Mouse (Mus musculus) MEL (cell line): ENCODE measurements around the gene Il27. TPM values are rescaled to one million over a fixed set of nuclear protein-coding genes. Genes with fewer than 3 reads are reported as not detected.
A peak's percentile ranks its signal among the peaks of the same experiment; 100 is the strongest.

Source experiments
- DNase-seq: peaks from one replicate; pipeline ENCODE4 v3.0.0; 2011; ENCODE audit warnings: low read depth, low spot score
- H3K27ac ChIP-seq: 2 replicates; pipeline ENCODE4 v1.5.1; 2012; ENCODE audit warnings: low read depth, mild to moderate bottlenecking, control low read depth, low read length, moderate library complexity; ENCODE audit not compliant: control insufficient read depth
- H3K27me3 ChIP-seq, 2 experiments: fragments of 150-350 bp in 1 of 2; sonication (generic) in 1 of 2; 2 replicates each; pipeline ENCODE4 v1.6.1; 2012; ENCODE audit warnings: low read length in 2 of 2, mild to moderate bottlenecking in 2 of 2, improper control_type of control experiment in 1 of 2, moderate library complexity in 1 of 2; ENCODE audit not compliant: insufficient read depth in 2 of 2, control insufficient read depth in 1 of 2
- H3K36me3 ChIP-seq, 2 experiments: 2 replicates each; pipeline ENCODE4 v1.6.1; 2012 to 2014; ENCODE audit warnings: low read length in 2 of 2, improper control_type of control experiment in 1 of 2, inconsistent platforms in 1 of 2, mild to moderate bottlenecking in 1 of 2; ENCODE audit not compliant: insufficient read depth in 2 of 2, control insufficient read depth in 1 of 2
- H3K4me1 ChIP-seq, 2 experiments: fragments of 150-350 bp in 1 of 2; sonication (generic) in 1 of 2; 2 replicates each; pipeline ENCODE4 v1.6.1; 2012; ENCODE audit warnings: low read length in 2 of 2, improper control_type of control experiment in 1 of 2, mild to moderate bottlenecking in 1 of 2; ENCODE audit not compliant: insufficient read depth in 2 of 2, control insufficient read depth in 1 of 2
- H3K4me3 ChIP-seq, 2 experiments: fragments of 150-350 bp in 1 of 2; sonication (generic) in 1 of 2; 2 replicates each; pipeline ENCODE4 v1.5.1; 2012; ENCODE audit warnings: low read depth in 2 of 2, low read length in 2 of 2, mild to moderate bottlenecking in 2 of 2, moderate library complexity in 2 of 2, control low read depth in 1 of 2, improper control_type of control experiment in 1 of 2; ENCODE audit not compliant: control insufficient read depth in 1 of 2, insufficient read depth in 1 of 2
- H3K79me2 ChIP-seq: 2 replicates; pipeline ENCODE4 v1.6.1; 2012; ENCODE audit warnings: mild to moderate bottlenecking, low read length, moderate library complexity; ENCODE audit not compliant: control insufficient read depth, poor library complexity, insufficient read depth
- H3K9ac ChIP-seq: 2 replicates; pipeline ENCODE4 v1.6.1; 2012; ENCODE audit warnings: low read depth, mild to moderate bottlenecking, control low read depth, low read length, moderate library complexity; ENCODE audit not compliant: control insufficient read depth, poor library complexity, severe bottlenecking
- H3K9me3 ChIP-seq: fragments of 150-350 bp; sonication (generic); replicated peaks from 2 replicates; pipeline ENCODE4 v1.6.1; 2012; ENCODE audit warnings: mild to moderate bottlenecking, low read length, improper control_type of control experiment, moderate library complexity; ENCODE audit not compliant: insufficient read depth
- BHLHE40 ChIP-seq: IDR thresholded peaks from 2 replicates; pipeline ENCODE4 v1.6.1; 2012; ENCODE audit warnings: low read depth, mild to moderate bottlenecking, inconsistent platforms, low read length, improper control_type of control experiment, borderline replicate concordance
- CHD1 ChIP-seq: IDR thresholded peaks from 2 replicates; pipeline ENCODE4 v1.6.1; 2012; ENCODE audit warnings: low read depth, mild to moderate bottlenecking, inconsistent platforms, low read length, improper control_type of control experiment
- CHD2 ChIP-seq: IDR thresholded peaks from 2 replicates; pipeline ENCODE4 v1.6.1; 2011; ENCODE audit warnings: low read length, improper control_type of control experiment
- CTCF ChIP-seq, 3 experiments: IDR thresholded peaks in 2 of 3; conservative IDR thresholded peaks in 1 of 3; 2 replicates each; pipeline ENCODE4 v1.5.1; 2011 to 2012; ENCODE audit warnings: low read length in 3 of 3, low read depth in 2 of 3, mild to moderate bottlenecking in 2 of 3, improper control_type of control experiment in 1 of 3, inconsistent platforms in 1 of 3, mixed read lengths in 1 of 3, moderate library complexity in 1 of 3; ENCODE audit not compliant: control insufficient read depth in 1 of 3, insufficient read depth in 1 of 3, poor library complexity in 1 of 3, severe bottlenecking in 1 of 3
- E2F4 ChIP-seq: IDR thresholded peaks from 2 replicates; pipeline ENCODE4 v1.6.1; 2011; ENCODE audit warnings: low read depth, low read length, improper control_type of control experiment, borderline replicate concordance
- ELF1 ChIP-seq: IDR thresholded peaks from 2 replicates; pipeline ENCODE4 v1.6.1; 2014; ENCODE audit warnings: low read depth, mild to moderate bottlenecking, inconsistent platforms, low read length, improper control_type of control experiment, moderate library complexity
- EP300 ChIP-seq, 2 experiments: IDR thresholded peaks; 2 replicates each; pipeline ENCODE4 v1.6.1; 2011; ENCODE audit warnings: improper control_type of control experiment in 2 of 2, low read length in 2 of 2, low read depth in 1 of 2, mild to moderate bottlenecking in 1 of 2
- ETS1 ChIP-seq: IDR thresholded peaks from 2 replicates; pipeline ENCODE4 v1.6.1; 2012; ENCODE audit warnings: low read depth, mild to moderate bottlenecking, inconsistent platforms, low read length, improper control_type of control experiment, moderate library complexity
- GATA1 ChIP-seq: IDR thresholded peaks from 2 replicates; pipeline ENCODE4 v1.6.1; 2011; ENCODE audit warnings: low read depth, low read length, improper control_type of control experiment
- HCFC1 ChIP-seq: IDR thresholded peaks from 2 replicates; pipeline ENCODE4 v1.6.1; 2012; ENCODE audit warnings: low read depth, mild to moderate bottlenecking, inconsistent platforms, low read length, improper control_type of control experiment, moderate library complexity
- JUND ChIP-seq: IDR thresholded peaks from 2 replicates; pipeline ENCODE4 v1.6.1; 2011; ENCODE audit warnings: low read depth, mild to moderate bottlenecking, improper control_type of control experiment, low read length
- KAT2A ChIP-seq: conservative IDR thresholded peaks from 2 replicates; pipeline ENCODE4 v1.6.1; 2012; ENCODE audit warnings: low read depth, low read length, improper control_type of control experiment, inconsistent platforms
- MAFK ChIP-seq: IDR thresholded peaks from 2 replicates; pipeline ENCODE4 v1.6.1; 2011; ENCODE audit warnings: low read depth, mild to moderate bottlenecking, low read length, improper control_type of control experiment, borderline replicate concordance
- MAX ChIP-seq: IDR thresholded peaks from 2 replicates; pipeline ENCODE4 v1.6.1; 2011; ENCODE audit warnings: low read length, improper control_type of control experiment
- MAZ ChIP-seq: IDR thresholded peaks from 2 replicates; pipeline ENCODE4 v1.6.1; 2012; ENCODE audit warnings: low read depth, mild to moderate bottlenecking, inconsistent platforms, low read length, improper control_type of control experiment
- MEF2A ChIP-seq: IDR thresholded peaks from 2 replicates; pipeline ENCODE4 v1.6.1; 2014; ENCODE audit warnings: low read depth, mild to moderate bottlenecking, inconsistent platforms, low read length, improper control_type of control experiment; ENCODE audit not compliant: poor library complexity, insufficient replicate concordance, severe bottlenecking; ENCODE audit errors: extremely low read depth
- MXI1 ChIP-seq: IDR thresholded peaks from 2 replicates; pipeline ENCODE4 v1.6.1; 2011; ENCODE audit warnings: mild to moderate bottlenecking, low read depth, low read length, improper control_type of control experiment
- MYB ChIP-seq: IDR thresholded peaks from 2 replicates; pipeline ENCODE4 v1.6.1; 2011; ENCODE audit warnings: mild to moderate bottlenecking, low read depth, low read length, improper control_type of control experiment
- MYC ChIP-seq: IDR thresholded peaks from 2 replicates; pipeline ENCODE4 v1.6.1; 2011; ENCODE audit warnings: low read depth, mild to moderate bottlenecking, low read length, improper control_type of control experiment, moderate library complexity
- NELFE ChIP-seq: IDR thresholded peaks from 2 replicates; pipeline ENCODE4 v1.6.1; 2011; ENCODE audit warnings: low read depth, low read length, improper control_type of control experiment
- NRF1 ChIP-seq: IDR thresholded peaks from 2 replicates; pipeline ENCODE4 v1.6.1; 2014; ENCODE audit warnings: low read depth, mild to moderate bottlenecking, inconsistent platforms, low read length, improper control_type of control experiment, moderate library complexity; ENCODE audit not compliant: poor library complexity, insufficient read depth, severe bottlenecking
- POLR2A ChIP-seq, 2 experiments: IDR thresholded peaks; 2 replicates each; pipeline ENCODE4 v1.6.1; 2011 to 2012; ENCODE audit warnings: low read length in 2 of 2, mild to moderate bottlenecking in 2 of 2, control low read depth in 1 of 2, improper control_type of control experiment in 1 of 2, low read depth in 1 of 2, moderate library complexity in 1 of 2; ENCODE audit not compliant: control insufficient read depth in 1 of 2, insufficient read depth in 1 of 2, poor library complexity in 1 of 2
- POLR2AphosphoS2 ChIP-seq: IDR thresholded peaks from 2 replicates; pipeline ENCODE4 v1.6.1; 2011; ENCODE audit warnings: low read length, improper control_type of control experiment
- POLR2AphosphoS5 ChIP-seq: IDR thresholded peaks from 2 replicates; pipeline ENCODE4 v1.6.1; 2012; ENCODE audit warnings: low read depth, borderline replicate concordance, mild to moderate bottlenecking, inconsistent platforms, low read length, moderate library complexity, mixed read lengths
- RAD21 ChIP-seq: IDR thresholded peaks from 2 replicates; pipeline ENCODE4 v1.6.1; 2011; ENCODE audit warnings: mild to moderate bottlenecking, low read depth, low read length, improper control_type of control experiment
- RCOR1 ChIP-seq: IDR thresholded peaks from 2 replicates; pipeline ENCODE4 v1.6.1; 2012; ENCODE audit warnings: low read depth, mild to moderate bottlenecking, inconsistent platforms, low read length, improper control_type of control experiment
- SIN3A ChIP-seq: IDR thresholded peaks from 2 replicates; pipeline ENCODE4 v1.6.1; 2012; ENCODE audit warnings: low read length, improper control_type of control experiment, inconsistent platforms
- SMC3 ChIP-seq: IDR thresholded peaks from 2 replicates; pipeline ENCODE4 v1.6.1; 2011; ENCODE audit warnings: low read depth, low read length, improper control_type of control experiment
- TAL1 ChIP-seq: IDR thresholded peaks from 2 replicates; pipeline ENCODE4 v1.6.1; 2012; ENCODE audit warnings: mild to moderate bottlenecking, inconsistent platforms, low read length, moderate library complexity, mixed read lengths
- TCF12 ChIP-seq: IDR thresholded peaks from 2 replicates; pipeline ENCODE4 v1.6.1; 2014; ENCODE audit warnings: low read depth, mild to moderate bottlenecking, inconsistent platforms, low read length, improper control_type of control experiment, moderate library complexity
- UBTF ChIP-seq: IDR thresholded peaks from 2 replicates; pipeline ENCODE4 v1.6.1; 2012; ENCODE audit warnings: low read depth, mild to moderate bottlenecking, inconsistent platforms, low read length, improper control_type of control experiment, moderate library complexity, borderline replicate concordance; ENCODE audit not compliant: insufficient read depth
- USF1 ChIP-seq: IDR thresholded peaks from 2 replicates; pipeline ENCODE4 v1.6.1; 2014; ENCODE audit warnings: low read depth, mild to moderate bottlenecking, inconsistent platforms, low read length, improper control_type of control experiment, moderate library complexity
- USF2 ChIP-seq, 2 experiments: IDR thresholded peaks; 2 replicates each; pipeline ENCODE4 v1.6.1; 2011 to 2012; ENCODE audit warnings: improper control_type of control experiment in 2 of 2, low read length in 2 of 2, borderline replicate concordance in 1 of 2, inconsistent platforms in 1 of 2, low read depth in 1 of 2, mild to moderate bottlenecking in 1 of 2; ENCODE audit not compliant: insufficient read depth in 1 of 2
- ZKSCAN1 ChIP-seq: IDR thresholded peaks from 2 replicates; pipeline ENCODE4 v1.6.1; 2012; ENCODE audit warnings: low read depth, mild to moderate bottlenecking, inconsistent platforms, low read length, improper control_type of control experiment, moderate library complexity
- polyA plus RNA-seq, 2 experiments: library from polyadenylated mRNA; stranded (reverse) in 1 of 2; unstranded in 1 of 2; fragments of >175 nt in 1 of 2; fragments of >200 nt in 1 of 2; gene quantifications; 2 replicates each; pipeline versions ENCODE4 v1.2.1 to v1.2.4; 2012; ENCODE audit warnings: low replicate concordance in 2 of 2, low read depth in 1 of 2; ENCODE audit not compliant: insufficient read length in 2 of 2, insufficient read depth in 1 of 2, missing spikeins in 1 of 2
- total RNA-seq: library from RNA; depleted of rRNA; stranded (reverse); fragments of 300-350 nt; gene quantifications from 2 replicates; pipeline ENCODE4 v1.2.3, GENCODE M21; 2012

Il27 gene
- total and polyA plus RNA-seq, 3 experiments: 0.07 TPM; not detected in 2

DNA sequence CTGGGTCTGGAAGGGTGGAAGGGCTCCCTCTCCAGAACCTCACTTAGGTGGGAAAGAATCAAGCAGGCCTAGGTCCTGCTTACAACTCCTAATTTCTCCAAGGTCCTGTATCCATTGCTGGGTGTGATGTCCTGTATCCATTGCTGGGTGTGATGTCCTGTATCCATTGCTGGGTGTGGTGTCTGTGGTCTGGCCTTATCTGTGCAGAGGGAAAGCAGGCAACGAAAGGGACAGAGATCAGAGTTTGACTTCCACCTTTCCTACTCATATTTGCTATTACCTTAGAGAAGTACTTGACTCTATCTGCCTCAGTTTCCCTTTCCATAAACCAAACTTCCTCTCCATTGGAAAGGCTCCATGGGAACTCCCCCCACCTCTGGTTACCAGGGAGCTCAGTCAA is 28.6 kb upstream of the Il27 start:
- peak; percentile 53 for DNase-seq
- Histone ChIP-seq H3K4me3 (no peak overlapping the region), H3K4me1 (peaks cover 23 to 52% of the 10 kb centered on the region in 2 experiments), H3K36me3 (peaks cover 0 to 40% of the 10 kb centered on the region in 2 experiments; a peak in 2 of 4 replicates), H3K79me2 (no peaks in the 10 kb centered on the region), H3K9me3 (no peaks in the 10 kb centered on the region), H3K27ac (peak overlapping the region; percentile 22), H3K9ac (no peak overlapping the region), H3K27me3 (no peaks in the 10 kb centered on the region)
- TF ChIP-seq MEF2A (no peak), ZKSCAN1 (no peak), CHD1 (no peak), SMC3 (no peak), POLR2A (IDR thresholded peaks at IDR 0.05; ENCODE audit: control insufficient read depth in 1 of 2, insufficient read depth in 1 of 2, low read depth in 1 of 2, low read length in 2 of 2, poor library complexity in 1 of 2) (no peak), HCFC1 (no peak), CTCF (IDR thresholded peaks at IDR 0.05 in 2 of 3, conservative IDR thresholded peaks at IDR 0.05 in 1 of 3; ENCODE audit: control insufficient read depth in 1 of 3, insufficient read depth in 1 of 3, low read depth in 2 of 3, low read length in 3 of 3, poor library complexity in 1 of 3, severe bottlenecking in 1 of 3) (no peak), MAFK (0 out of 2 replicates have a peak, but pooled peaks have one; percentile 10), SIN3A (0 out of 2 replicates have a peak, but pooled peaks have one; percentile 26), BHLHE40 (no peak), POLR2AphosphoS2 (no peak), MYC (no peak), E2F4 (no peak), TCF12 (peak; percentile 58), RCOR1 (peak; percentile 71), TAL1 (peak; percentile 73), CHD2 (no peak), KAT2A (no peak), NELFE (no peak), MXI1 (no peak), EP300 (IDR thresholded peaks at IDR 0.05; ENCODE audit: low read depth in 1 of 2, low read length in 2 of 2) (peak; percentile 75 to 78), USF2 (IDR thresholded peaks at IDR 0.05; ENCODE audit: borderline replicate concordance in 1 of 2, insufficient read depth in 1 of 2, low read depth in 1 of 2, low read length in 2 of 2) (no peak), UBTF (no peak), ETS1 (peak; percentile 45), GATA1 (peak; percentile 72), MYB (no peak), NRF1 (no peak), JUND (no peak), ELF1 (no peak), MAZ (no peak), MAX (no peak), USF1 (no peak), RAD21 (no peak), POLR2AphosphoS5 (no peak)
